Mouse (Mus musculus): ENCODE data around the gene Sft2d1. TPM values are rescaled to one million over a fixed set of nuclear protein-coding genes. Genes with fewer than 3 reads are reported as not detected.
A peak's percentile ranks its signal among the peaks of the same experiment; 100 is the strongest.
"Not testable (repeated sequence)": the region's sequence is repeated elsewhere in the genome, so short reads cannot be mapped to it uniquely, and the experiment has no call there.

Sft2d1 gene
- 141 and 165 TPM in 2 replicates for polyA plus RNA-seq (2015; fragmentation: Nextera tagmentation; extraction: Ambion mirVana)

DNA sequence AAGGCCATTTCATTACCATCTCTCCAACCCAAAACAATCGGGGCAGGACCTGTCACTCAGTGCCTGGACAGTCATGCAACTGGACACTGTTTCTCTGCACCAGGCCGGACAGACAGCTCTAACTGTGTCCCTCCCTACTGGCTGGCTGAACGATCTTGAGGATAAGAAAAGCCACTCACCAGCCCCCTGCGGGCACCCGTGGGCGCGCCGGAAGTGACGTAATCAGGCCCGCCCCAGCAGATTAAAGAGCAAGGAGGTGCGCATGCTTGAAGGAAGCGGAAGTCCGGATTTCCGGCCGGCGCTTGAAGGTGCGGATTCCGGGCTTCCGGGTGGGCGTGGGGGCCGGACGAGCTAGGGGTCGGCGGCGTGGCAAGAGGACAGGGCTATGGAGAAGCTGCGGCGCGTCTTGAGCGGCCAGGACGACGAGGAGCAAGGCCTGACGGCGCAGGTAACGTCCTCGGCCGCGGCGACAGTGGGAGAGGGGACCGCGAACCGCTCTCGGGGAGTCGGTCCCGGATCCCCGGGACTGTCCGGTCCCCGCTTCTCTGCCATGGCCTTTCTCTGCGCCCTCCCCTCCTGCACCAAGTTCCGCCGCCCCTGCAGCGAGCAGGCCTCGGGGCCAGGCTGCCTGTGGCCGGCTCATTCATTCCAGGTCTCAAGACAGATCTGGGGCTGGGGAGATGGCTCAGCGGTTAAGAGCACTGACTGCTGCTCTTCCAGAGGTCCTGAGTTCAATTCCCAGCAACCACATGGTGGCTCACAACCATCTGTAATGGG, at the start of gene Sft2d1:
Gene Sft2d1, plus strand, starts transcription at position 265 of the 777 bp plus-strand sequence.
- Histone ChIP-seq H3K27ac (ENCODE audit: low read length) (peak within 1 kb of the TSS; percentile 88), H3K27me3 (replicated peaks; ENCODE audit: control insufficient read depth, insufficient read depth, low read length) (no peaks in the 10 kb centered on the region), H3K36me3 (ENCODE audit: control insufficient read depth, insufficient read depth) (no peaks in the 10 kb centered on the region), H3K9ac (replicated peaks; ENCODE audit: low read depth, low read length) (peak within 1 kb of the TSS; percentile 62), H3K4me3 (replicated peaks; ENCODE audit: low read length) (peak within 1 kb of the TSS; percentile 76), H3K9me3 (ENCODE audit: control insufficient read depth, low read length) (no peaks in the 10 kb centered on the region), H3K4me1 (replicated peaks; ENCODE audit: control insufficient read depth, insufficient read depth, low read length) (peaks cover 21% of the 10 kb centered on the region), H3K4me2 (ENCODE audit: low read length) (peak within 1 kb of the TSS; percentile 72)
- under 1% methylated on average over 51 of the region's 54 CpGs for WGBS
- ATAC-seq: peak; percentile 96

DNA sequence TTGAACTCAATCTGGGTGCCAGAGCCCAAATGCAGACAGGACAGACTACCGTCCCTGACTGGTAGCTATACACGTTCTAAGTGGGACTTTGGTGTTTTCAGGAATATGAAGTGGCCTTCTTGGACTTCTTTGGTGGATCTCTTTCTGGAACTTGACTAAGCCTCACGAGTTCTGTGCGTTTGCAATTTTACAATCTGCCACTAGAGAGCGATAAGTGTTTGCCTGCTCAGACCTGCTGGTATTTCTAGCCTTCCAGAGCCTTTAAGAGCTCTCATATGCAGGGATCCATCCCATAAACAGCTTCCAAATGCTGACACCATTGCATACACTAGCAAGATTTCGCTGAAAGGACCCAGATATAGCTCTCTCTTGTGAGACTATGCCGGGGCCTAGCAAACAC, 46.3 kb upstream of the Sft2d1 start:
- not testable (repeated sequence) for H3K36me3 ChIP-seq (ENCODE audit: control insufficient read depth, insufficient read depth); H3K4me1 ChIP-seq (replicated peaks; ENCODE audit: control insufficient read depth, insufficient read depth, low read length); H3K27me3 ChIP-seq (replicated peaks; ENCODE audit: control insufficient read depth, insufficient read depth, low read length); H3K27ac ChIP-seq (ENCODE audit: low read length); H3K4me2 ChIP-seq (ENCODE audit: low read length); H3K9me3 ChIP-seq (ENCODE audit: control insufficient read depth, low read length); H3K9ac ChIP-seq (replicated peaks; ENCODE audit: low read depth, low read length); H3K4me3 ChIP-seq (replicated peaks; ENCODE audit: low read length)
- WGBS: 19% methylated on average over 7 of the region's 7 CpGs
- ATAC-seq: peak; percentile 65; the same call in 1 of the 2 replicates

DNA sequence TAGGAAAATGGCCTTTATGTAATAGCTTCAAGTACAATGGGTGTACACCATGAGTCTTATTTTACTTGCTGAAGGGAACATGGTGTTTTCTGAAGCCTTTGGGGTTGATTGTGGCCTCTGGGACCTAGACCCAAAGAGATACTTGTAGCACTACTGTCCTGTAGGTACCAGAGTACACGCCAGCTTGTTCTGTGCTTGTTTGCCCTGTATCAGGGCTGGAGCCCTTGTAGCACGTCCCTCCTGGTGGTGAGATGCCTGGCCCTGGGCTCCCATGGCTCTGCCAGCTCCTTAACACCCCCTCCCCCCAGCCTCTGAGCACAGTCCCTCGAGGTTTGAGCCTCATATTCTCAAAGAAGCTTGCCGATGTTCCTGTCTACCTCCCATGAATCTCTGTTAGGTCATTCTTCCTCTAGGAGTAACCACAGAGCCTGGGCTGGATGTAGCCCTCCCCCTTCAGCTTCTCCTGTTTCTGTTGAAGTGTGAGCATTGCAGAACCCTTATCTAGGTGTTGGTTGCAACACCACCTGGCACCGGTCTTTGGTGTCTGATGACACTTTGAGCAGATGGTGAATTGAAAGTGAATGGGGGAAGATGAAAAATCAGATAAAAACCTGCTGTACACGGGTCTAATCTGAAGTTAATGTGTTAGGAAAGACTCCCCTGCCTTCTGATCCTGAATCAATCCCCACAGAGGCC, 38.7 kb upstream of the Sft2d1 start:
- Histone ChIP-seq H3K9me3 (ENCODE audit: control insufficient read depth, low read length) (no peaks in the 10 kb centered on the region), H3K27ac (ENCODE audit: low read length) (no peak overlapping the region), H3K36me3 (ENCODE audit: control insufficient read depth, insufficient read depth) (no peaks in the 10 kb centered on the region), H3K4me2 (ENCODE audit: low read length) (no peak overlapping the region), H3K9ac (replicated peaks; ENCODE audit: low read depth, low read length) (no peak overlapping the region), H3K27me3 (replicated peaks; ENCODE audit: control insufficient read depth, insufficient read depth, low read length) (no peaks in the 10 kb centered on the region), H3K4me1 (replicated peaks; ENCODE audit: control insufficient read depth, insufficient read depth, low read length) (no peaks in the 10 kb centered on the region), H3K4me3 (replicated peaks; ENCODE audit: low read length) (no peak overlapping the region)
- ATAC-seq: no peak
- 55% methylated on average over 6 of the region's 6 CpGs for WGBS

DNA sequence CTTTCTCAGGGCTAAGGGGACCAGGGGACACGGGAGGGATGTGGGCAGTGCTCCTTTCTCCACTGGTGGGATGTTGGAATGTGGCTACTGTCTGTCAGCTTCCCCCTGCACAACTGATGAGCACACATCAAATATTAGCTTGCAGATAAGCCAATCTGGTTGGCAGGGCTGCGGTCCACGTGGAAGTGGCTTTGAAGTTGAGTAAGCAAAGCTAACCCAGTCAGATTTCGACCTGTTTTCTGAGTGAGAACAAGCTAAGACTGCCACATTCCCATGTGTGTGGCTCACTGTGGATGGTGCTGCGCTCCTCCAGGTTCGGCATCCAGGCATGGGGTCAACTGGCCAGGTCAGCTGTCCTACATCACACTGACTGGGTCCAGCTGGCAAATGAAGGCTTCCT, 38.0 kb upstream of the Sft2d1 start:
- no peak overlapping the region for H3K4me2 ChIP-seq (ENCODE audit: low read length)
- no peaks in the 10 kb centered on the region for H3K4me1 ChIP-seq (replicated peaks; ENCODE audit: control insufficient read depth, insufficient read depth, low read length)
- WGBS: 85% methylated on average over 6 of the region's 6 CpGs
- H3K36me3 ChIP-seq (ENCODE audit: control insufficient read depth, insufficient read depth): no peaks in the 10 kb centered on the region
- no peak overlapping the region for H3K4me3 ChIP-seq (replicated peaks; ENCODE audit: low read length)
- no peak overlapping the region for H3K27ac ChIP-seq (ENCODE audit: low read length)
- no peaks in the 10 kb centered on the region for H3K9me3 ChIP-seq (ENCODE audit: control insufficient read depth, low read length)
- no peaks in the 10 kb centered on the region for H3K27me3 ChIP-seq (replicated peaks; ENCODE audit: control insufficient read depth, insufficient read depth, low read length)
- no peak overlapping the region for H3K9ac ChIP-seq (replicated peaks; ENCODE audit: low read depth, low read length)
- no peak for ATAC-seq

DNA sequence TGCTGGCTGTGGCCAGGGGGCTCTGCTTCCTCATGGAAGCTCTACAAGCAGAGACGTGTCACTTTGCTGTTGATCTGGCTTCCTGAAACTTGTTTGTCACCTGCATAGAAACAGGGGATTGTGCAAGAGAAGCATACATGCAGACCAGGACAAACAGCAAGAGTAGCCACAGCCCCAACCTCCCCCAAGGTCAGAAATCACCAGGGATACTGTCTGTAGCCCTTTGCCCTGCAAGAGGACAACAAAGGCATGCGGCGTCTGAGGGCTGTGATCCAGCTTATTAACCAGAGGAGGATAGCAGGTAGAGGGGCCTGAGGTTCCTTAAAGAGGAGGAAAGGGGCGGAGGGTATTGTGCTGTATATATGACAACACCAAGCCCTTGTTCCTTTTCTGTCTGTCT, 34.8 kb upstream of the Sft2d1 start:
- WGBS: 68% methylated on average over 4 of the region's 4 CpGs
- Histone ChIP-seq H3K4me1 (replicated peaks; ENCODE audit: control insufficient read depth, insufficient read depth, low read length) (no peaks in the 10 kb centered on the region), H3K36me3 (ENCODE audit: control insufficient read depth, insufficient read depth) (no peaks in the 10 kb centered on the region), H3K4me2 (ENCODE audit: low read length) (no peak overlapping the region), H3K9ac (replicated peaks; ENCODE audit: low read depth, low read length) (no peak overlapping the region), H3K4me3 (replicated peaks; ENCODE audit: low read length) (no peak overlapping the region), H3K27ac (ENCODE audit: low read length) (no peak overlapping the region), H3K27me3 (replicated peaks; ENCODE audit: control insufficient read depth, insufficient read depth, low read length) (no peaks in the 10 kb centered on the region), H3K9me3 (ENCODE audit: control insufficient read depth, low read length) (no peaks in the 10 kb centered on the region)
- ATAC-seq: no peak

DNA sequence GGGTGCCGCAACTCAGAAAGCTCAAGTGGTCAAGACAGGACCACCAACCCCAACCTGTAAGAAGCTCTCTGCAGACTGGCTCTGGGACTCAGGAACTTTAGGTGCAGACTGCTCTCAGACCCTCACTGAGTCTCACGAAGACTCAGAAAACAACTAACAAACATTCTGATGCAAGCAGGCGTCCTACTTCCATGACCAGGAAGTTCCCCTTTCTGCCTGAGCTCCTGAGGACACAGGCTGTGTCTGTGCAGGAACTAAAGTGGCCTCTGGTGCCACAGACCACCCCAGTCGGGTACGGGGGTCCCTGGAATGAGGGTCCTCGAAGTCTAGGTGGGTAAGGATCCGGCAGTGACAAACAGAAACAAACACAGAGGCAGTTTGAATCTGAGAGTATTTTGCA, 34.2 kb upstream of the Sft2d1 start:
- Histone ChIP-seq H3K27me3 (replicated peaks; ENCODE audit: control insufficient read depth, insufficient read depth, low read length) (no peaks in the 10 kb centered on the region), H3K4me3 (replicated peaks; ENCODE audit: low read length) (no peak overlapping the region), H3K36me3 (ENCODE audit: control insufficient read depth, insufficient read depth) (no peaks in the 10 kb centered on the region), H3K4me2 (ENCODE audit: low read length) (no peak overlapping the region), H3K27ac (ENCODE audit: low read length) (no peak overlapping the region), H3K4me1 (replicated peaks; ENCODE audit: control insufficient read depth, insufficient read depth, low read length) (no peaks in the 10 kb centered on the region), H3K9me3 (ENCODE audit: control insufficient read depth, low read length) (no peaks in the 10 kb centered on the region), H3K9ac (replicated peaks; ENCODE audit: low read depth, low read length) (no peak overlapping the region)
- 78% methylated on average over 7 of the region's 7 CpGs for WGBS
- ATAC-seq: no peak

DNA sequence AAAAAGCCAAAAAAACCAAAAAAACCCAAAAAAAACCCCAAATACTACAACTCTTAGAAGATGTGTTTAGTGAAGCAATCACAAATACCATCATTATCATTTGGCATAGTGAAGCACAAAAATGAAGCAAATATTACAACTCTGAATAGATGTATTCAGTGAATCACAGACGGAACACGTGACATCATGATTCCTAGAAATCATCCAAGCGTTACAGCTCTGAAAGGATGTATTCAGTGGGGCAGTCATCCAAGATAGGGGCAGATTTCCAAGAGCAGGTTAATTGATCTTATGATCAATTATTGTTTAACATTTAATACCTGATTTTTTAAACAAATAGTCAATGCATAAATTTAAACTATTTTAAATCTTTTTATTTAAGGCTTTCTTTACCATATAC, 33.6 kb upstream of the Sft2d1 start:
- no peak overlapping the region for H3K4me3 ChIP-seq (replicated peaks; ENCODE audit: low read length)
- no peak overlapping the region for H3K9ac ChIP-seq (replicated peaks; ENCODE audit: low read depth, low read length)
- WGBS: 60% methylated on average over 3 of the region's 3 CpGs
- no peaks in the 10 kb centered on the region for H3K9me3 ChIP-seq (ENCODE audit: control insufficient read depth, low read length)
- H3K4me2 ChIP-seq (ENCODE audit: low read length): no peak overlapping the region
- no peak overlapping the region for H3K27ac ChIP-seq (ENCODE audit: low read length)
- ATAC-seq: no peak
- H3K27me3 ChIP-seq (replicated peaks; ENCODE audit: control insufficient read depth, insufficient read depth, low read length): no peaks in the 10 kb centered on the region
- H3K36me3 ChIP-seq (ENCODE audit: control insufficient read depth, insufficient read depth): no peaks in the 10 kb centered on the region
- no peaks in the 10 kb centered on the region for H3K4me1 ChIP-seq (replicated peaks; ENCODE audit: control insufficient read depth, insufficient read depth, low read length)

DNA sequence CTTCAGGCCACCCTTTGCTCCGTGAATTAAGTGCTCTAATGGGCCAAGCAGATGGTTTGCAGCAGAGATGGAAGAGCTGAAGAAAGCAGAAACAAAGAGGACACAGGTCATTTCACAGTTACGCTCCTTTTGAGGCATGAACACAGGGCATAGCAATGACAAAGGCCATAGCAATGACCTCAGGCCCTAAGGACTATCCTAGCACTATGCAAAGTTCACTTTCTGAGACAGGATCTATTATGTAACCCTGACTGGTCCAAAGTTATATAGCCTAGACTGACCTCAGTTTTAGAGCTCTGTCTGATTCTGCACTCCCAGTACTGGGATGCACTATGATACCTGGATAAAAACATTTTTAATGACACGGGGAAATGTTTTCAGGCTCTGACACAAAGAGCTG, 32.5 kb upstream of the Sft2d1 start:
- ATAC-seq: no peak
- no peak overlapping the region for H3K4me3 ChIP-seq (replicated peaks; ENCODE audit: low read length)
- no peaks in the 10 kb centered on the region for H3K27me3 ChIP-seq (replicated peaks; ENCODE audit: control insufficient read depth, insufficient read depth, low read length)
- H3K27ac ChIP-seq (ENCODE audit: low read length): no peak overlapping the region
- WGBS: 62% methylated on average over 3 of the region's 3 CpGs
- H3K4me1 ChIP-seq (replicated peaks; ENCODE audit: control insufficient read depth, insufficient read depth, low read length): peaks cover 6% of the 10 kb centered on the region
- no peaks in the 10 kb centered on the region for H3K36me3 ChIP-seq (ENCODE audit: control insufficient read depth, insufficient read depth)
- no peaks in the 10 kb centered on the region for H3K9me3 ChIP-seq (ENCODE audit: control insufficient read depth, low read length)
- H3K4me2 ChIP-seq (ENCODE audit: low read length): no peak overlapping the region
- H3K9ac ChIP-seq (replicated peaks; ENCODE audit: low read depth, low read length): no peak overlapping the region

DNA sequence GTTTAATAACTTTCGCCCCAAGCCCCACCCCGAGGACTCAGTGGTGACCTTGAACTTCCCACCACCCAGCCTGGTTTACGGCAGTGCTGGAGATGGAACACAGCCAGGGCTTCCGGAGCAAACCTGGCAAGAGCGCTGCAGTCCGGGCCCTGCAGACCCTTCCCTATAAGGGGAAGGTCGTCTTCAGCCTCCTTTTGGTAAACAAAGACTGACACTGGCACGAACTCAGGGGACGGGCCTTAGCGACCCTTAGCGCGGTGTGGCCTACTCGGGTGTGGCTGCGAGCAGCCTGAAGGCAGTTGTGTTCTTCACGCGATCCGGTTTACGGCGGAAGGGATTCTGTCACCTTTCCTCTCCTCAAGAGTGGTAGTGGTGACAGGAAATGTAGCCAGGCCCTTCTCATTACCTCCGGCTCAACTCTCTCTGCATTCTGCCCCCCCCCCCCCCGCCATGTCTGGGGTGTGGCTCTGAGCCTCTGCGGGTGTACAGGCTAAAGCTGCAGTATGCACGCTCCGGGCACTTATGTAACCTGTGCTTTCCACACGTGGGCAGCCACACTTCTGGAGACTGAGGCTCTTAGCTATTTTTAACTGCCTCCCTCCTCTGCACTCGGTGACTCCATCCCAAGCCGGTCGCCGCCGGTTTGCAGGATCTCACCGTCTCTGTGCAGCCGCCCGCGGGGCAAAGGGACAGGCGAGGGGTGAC, 27.9 kb upstream of the Sft2d1 start, which contains the start of gene Mpc1:
Gene Mpc1, plus strand, starts transcription at position 84 of the 705 bp plus-strand sequence.
- 2% methylated on average over 34 of the region's 35 CpGs for WGBS
- H3K4me1 ChIP-seq (replicated peaks; ENCODE audit: control insufficient read depth, insufficient read depth, low read length): peaks cover 21% of the 10 kb centered on the region
- H3K27ac ChIP-seq (ENCODE audit: low read length): peak within 1 kb of the TSS; percentile 94
- peak within 1 kb of the TSS; percentile 88 for H3K9ac ChIP-seq (replicated peaks; ENCODE audit: low read depth, low read length)
- H3K9me3 ChIP-seq (ENCODE audit: control insufficient read depth, low read length): no peaks in the 10 kb centered on the region
- H3K27me3 ChIP-seq (replicated peaks; ENCODE audit: control insufficient read depth, insufficient read depth, low read length): no peaks in the 10 kb centered on the region
- ATAC-seq: peak; percentile 54
- H3K36me3 ChIP-seq (ENCODE audit: control insufficient read depth, insufficient read depth): no peaks in the 10 kb centered on the region
- H3K4me3 ChIP-seq (replicated peaks; ENCODE audit: low read length): peak within 1 kb of the TSS; percentile 90
- H3K4me2 ChIP-seq (ENCODE audit: low read length): peak within 1 kb of the TSS; percentile 98
